Mouse (Mus musculus): Measurements from ENCODE around the gene Cacng2.

The Cacng2 gene

DNA sequence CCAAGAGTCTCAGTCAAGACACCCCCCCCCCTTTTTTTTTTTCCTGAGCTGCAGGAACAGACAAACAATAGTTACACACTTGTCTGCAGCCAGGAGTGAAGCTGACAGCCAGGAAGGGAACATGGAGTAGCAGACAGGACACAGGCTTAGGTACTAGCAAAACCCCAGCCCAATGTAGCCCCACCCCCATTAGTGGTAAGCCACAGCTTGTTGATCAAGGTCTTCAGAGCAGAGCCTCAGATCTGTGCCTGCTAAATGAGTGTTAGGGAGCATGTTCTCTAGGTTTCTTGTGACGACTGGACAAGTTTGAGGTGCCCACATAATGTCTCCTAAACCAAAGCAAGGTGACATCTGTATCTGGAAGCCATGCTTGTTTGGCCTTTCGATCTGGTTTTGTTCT, 165.5 kb downstream of the Cacng2 start:
- no peak for DNase-seq (ENCODE audit: low spot score in 2 of 2)

GRCm38 (mm10) chr15:77952921-77953320, 166.9 kb downstream of the Cacng2 start:
- DNase-seq (ENCODE audit: low spot score in 2 of 2), result no peak

DNA sequence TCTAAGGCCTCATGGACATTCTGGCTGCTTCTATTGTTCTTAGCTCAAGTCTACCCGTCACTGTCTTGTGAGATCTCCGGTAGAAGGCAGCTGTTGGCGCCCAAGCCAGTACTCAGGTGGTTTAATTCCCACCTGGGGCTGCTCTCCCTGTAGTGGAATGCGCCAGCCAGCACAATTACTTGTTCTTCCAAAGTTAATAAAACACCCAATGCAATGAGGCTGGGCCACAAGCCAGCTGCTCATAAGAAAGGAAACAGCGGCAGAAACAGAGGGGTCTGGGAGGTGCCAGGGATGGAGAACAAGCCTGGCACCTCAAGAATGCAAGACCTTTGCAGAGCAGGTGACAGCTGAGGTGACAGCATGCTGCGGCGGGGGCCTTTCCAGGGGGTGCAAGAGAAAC, 170.8 kb downstream of the Cacng2 start:
- no peak for DNase-seq (ENCODE audit: low spot score in 2 of 2)

DNA sequence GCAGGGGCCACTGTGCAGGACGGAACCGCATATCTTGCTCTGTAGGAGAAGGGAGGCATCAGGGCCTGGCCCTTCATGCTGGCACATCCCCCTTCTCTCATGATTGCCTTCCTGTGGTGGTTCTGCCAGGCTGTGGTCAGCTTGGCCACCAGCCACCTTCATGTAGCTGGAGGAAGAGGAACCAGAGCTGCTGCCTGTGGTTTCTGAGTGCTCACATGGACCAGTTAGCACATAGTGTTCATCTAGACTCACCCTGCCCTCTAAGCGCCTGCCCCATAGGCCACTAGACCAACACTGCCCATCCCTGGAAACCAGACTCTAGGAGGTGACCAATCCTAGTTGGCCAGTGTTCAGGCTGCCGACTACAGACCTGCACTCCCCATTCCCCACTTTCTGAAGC, 174.1 kb downstream of the Cacng2 start:
- no peak for DNase-seq (ENCODE audit: low spot score in 2 of 2)

All from cerebellum, postnatal 4 days (tissue).